Mouse (Mus musculus) spleen, adult 2 months (tissue): Measurements from ENCODE around the gene Zfp72.
A peak's percentile ranks its signal among the peaks of the same experiment; 100 is the strongest.

Experiments used
- CTCF ChIP-seq: fragments of 200-500 bp; IDR thresholded peaks from 2 replicates; pipeline ENCODE4 v1.5.1; 2011; ENCODE audit warnings: mild to moderate bottlenecking, inconsistent platforms; ENCODE audit not compliant: insufficient read depth, insufficient read length, insufficient replicate concordance; ENCODE audit errors: extremely low read depth
- POLR2A ChIP-seq: fragments of 200-500 bp; IDR thresholded peaks from 2 replicates; pipeline ENCODE4 v1.6.1; 2011; ENCODE audit warnings: low read depth, low read length, inconsistent platforms

GRCm38 (mm10) chr13:74341036-74341435 is 49.6 kb downstream of the Zfp72 start:
- no peak for TF ChIP-seq POLR2A
- TF ChIP-seq CTCF = peak; percentile 38; the same call in 1 of the 2 replicates
